Mouse (Mus musculus): ENCODE results near the gene Actn1. TPM values are rescaled to one million over a fixed set of nuclear protein-coding genes. Genes with fewer than 3 reads are reported as not detected.
A peak's percentile ranks its signal among the peaks of the same experiment; 100 is the strongest.

Actn1 gene
- polyA plus RNA-seq, 1 experiment from 2014 or later: 27.8 TPM

GRCm38 (mm10) chr12:80218045-80218611 is 42.0 kb downstream of the Actn1 start:
- Histone ChIP-seq H3K9me3 (no peaks in the 10 kb centered on the region), H3K27ac (peak overlapping the region; percentile 44; the same call in 1 of the 2 replicates)

GRCm38 (mm10) chr12:80217049-80217448 is 43.1 kb downstream of the Actn1 start:
- Histone ChIP-seq H3K9me3 (no peaks in the 10 kb centered on the region), H3K4me3 (no peak overlapping the region), H3K27ac (no peak overlapping the region), H3K36me3 (replicated peaks) (peaks cover 8% of the 10 kb centered on the region), H3K27me3 (ENCODE audit: poor library complexity, severe bottlenecking) (no peaks in the 10 kb centered on the region), H3K4me1 (peaks cover 48% of the 10 kb centered on the region)
- 68% methylated on average over 3 of the region's 3 CpGs for WGBS
- DNase-seq (ENCODE audit: extremely low spot score, low spot score): no peak

More at GRCm38 (mm10) chr12:80218045-80218611, 42.0 kb downstream of the Actn1 start:
- H3K4me1 ChIP-seq: peaks cover 53% of the 10 kb centered on the region
- peaks cover 14% of the 10 kb centered on the region for H3K36me3 ChIP-seq (replicated peaks)
- no peak for DNase-seq (ENCODE audit: extremely low spot score, low spot score)
- WGBS: 88% methylated on average over 4 of the region's 4 CpGs
- no peak overlapping the region for H3K4me3 ChIP-seq
- H3K27me3 ChIP-seq (ENCODE audit: poor library complexity, severe bottlenecking): no peaks in the 10 kb centered on the region

- no peak for DNase-seq (ENCODE audit: extremely low spot score, low spot score)
- 70% methylated on average over 6 of the region's 6 CpGs for WGBS
- Histone ChIP-seq H3K4me1 (peaks cover 52% of the 10 kb centered on the region), H3K36me3 (replicated peaks) (peaks cover 3% of the 10 kb centered on the region), H3K27me3 (ENCODE audit: poor library complexity, severe bottlenecking) (no peaks in the 10 kb centered on the region), H3K9me3 (no peaks in the 10 kb centered on the region), H3K27ac (no peak overlapping the region), H3K4me3 (no peak overlapping the region)
These were observed 43.8 kb downstream of the Actn1 start for GRCm38 (mm10) chr12:80216258-80216881.

- Histone ChIP-seq H3K27ac (no peak overlapping the region; the same call in 1 of the 2 replicates), H3K4me3 (no peak overlapping the region), H3K9me3 (no peaks in the 10 kb centered on the region), H3K4me1 (peaks cover 70% of the 10 kb centered on the region), H3K27me3 (ENCODE audit: poor library complexity, severe bottlenecking) (no peaks in the 10 kb centered on the region), H3K36me3 (replicated peaks) (peaks cover 9% of the 10 kb centered on the region)
- 84% methylated on average over 8 of the region's 8 CpGs for WGBS
- no peak for DNase-seq (ENCODE audit: extremely low spot score, low spot score)
These were observed 46.4 kb downstream of the Actn1 start for GRCm38 (mm10) chr12:80213810-80214209.

- no peaks in the 10 kb centered on the region for H3K27me3 ChIP-seq (ENCODE audit: poor library complexity, severe bottlenecking)
These were observed 46.9 kb downstream of the Actn1 start for GRCm38 (mm10) chr12:80213263-80213662.

GRCm38 (mm10) chr12:80210791-80211612 is 49.2 kb downstream of the Actn1 start:
- WGBS: 82% methylated on average over 4 of the region's 4 CpGs
- Histone ChIP-seq H3K27me3 (ENCODE audit: poor library complexity, severe bottlenecking) (no peaks in the 10 kb centered on the region), H3K36me3 (replicated peaks) (peaks cover 30% of the 10 kb centered on the region), H3K9me3 (no peaks in the 10 kb centered on the region), H3K4me3 (no peak overlapping the region), H3K27ac (0 out of 2 replicates have a peak overlapping the region, but pooled peaks have one; percentile 21), H3K4me1 (peaks cover 57% of the 10 kb centered on the region)
- no peak for DNase-seq (ENCODE audit: extremely low spot score, low spot score)

More at GRCm38 (mm10) chr12:80213263-80213662, 46.9 kb downstream of the Actn1 start:
- Histone ChIP-seq H3K4me1 (peaks cover 70% of the 10 kb centered on the region), H3K9me3 (no peaks in the 10 kb centered on the region), H3K4me3 (no peak overlapping the region), H3K27ac (no peak overlapping the region; the same call in 1 of the 2 replicates), H3K36me3 (replicated peaks) (peaks cover 15% of the 10 kb centered on the region)
- 67% methylated on average over 4 of the region's 4 CpGs for WGBS
- no peak for DNase-seq (ENCODE audit: extremely low spot score, low spot score)

GRCm38 (mm10) chr12:80209914-80210313 is 50.3 kb downstream of the Actn1 start:
- Histone ChIP-seq H3K4me1 (peaks cover 52% of the 10 kb centered on the region), H3K27me3 (ENCODE audit: poor library complexity, severe bottlenecking) (no peaks in the 10 kb centered on the region), H3K36me3 (replicated peaks) (peaks cover 40% of the 10 kb centered on the region), H3K27ac (no peak overlapping the region), H3K4me3 (no peak overlapping the region), H3K9me3 (no peaks in the 10 kb centered on the region)
- no peak for DNase-seq (ENCODE audit: extremely low spot score, low spot score)
- 81% methylated on average over 4 of the region's 4 CpGs for WGBS

GRCm38 (mm10) chr12:80208126-80208820 is 51.9 kb downstream of the Actn1 start:
- Histone ChIP-seq H3K9me3 (no peaks in the 10 kb centered on the region), H3K27me3 (ENCODE audit: poor library complexity, severe bottlenecking) (no peaks in the 10 kb centered on the region), H3K4me3 (no peak overlapping the region), H3K27ac (peak overlapping the region; percentile 31), H3K36me3 (replicated peaks) (peaks cover 57% of the 10 kb centered on the region), H3K4me1 (peaks cover 49% of the 10 kb centered on the region)
- 58% methylated on average over 19 of the region's 19 CpGs for WGBS
- DNase-seq (ENCODE audit: extremely low spot score, low spot score): no peak

- Histone ChIP-seq H3K4me3 (no peak overlapping the region), H3K4me1 (peaks cover 19% of the 10 kb centered on the region), H3K27me3 (ENCODE audit: poor library complexity, severe bottlenecking) (no peaks in the 10 kb centered on the region), H3K36me3 (replicated peaks) (peaks cover 85% of the 10 kb centered on the region), H3K27ac (no peak overlapping the region), H3K9me3 (peaks cover 8% of the 10 kb centered on the region; the same call in 1 of the 2 replicates)
- 87% methylated on average over 4 of the region's 4 CpGs for WGBS
- no peak for DNase-seq (ENCODE audit: extremely low spot score, low spot score)
These were observed 56.9 kb downstream of the Actn1 start for GRCm38 (mm10) chr12:80203284-80203683.

- H3K36me3 ChIP-seq (replicated peaks): peaks cover 87% of the 10 kb centered on the region
- DNase-seq (ENCODE audit: extremely low spot score, low spot score): no peak
- H3K4me1 ChIP-seq: peaks cover 16% of the 10 kb centered on the region
- H3K27me3 ChIP-seq (ENCODE audit: poor library complexity, severe bottlenecking): no peaks in the 10 kb centered on the region
- peaks cover 8% of the 10 kb centered on the region; the same call in 1 of the 2 replicates for H3K9me3 ChIP-seq
- 71% methylated on average over 2 of the region's 2 CpGs for WGBS
- no peak overlapping the region for H3K4me3 ChIP-seq
- no peak overlapping the region for H3K27ac ChIP-seq
These were observed 60.4 kb downstream of the Actn1 start for GRCm38 (mm10) chr12:80199738-80200137.

- Histone ChIP-seq H3K27ac (no peak overlapping the region), H3K4me3 (no peak overlapping the region), H3K36me3 (replicated peaks) (peaks cover 86% of the 10 kb centered on the region), H3K9me3 (peaks cover 8% of the 10 kb centered on the region; the same call in 1 of the 2 replicates), H3K4me1 (peaks cover 9% of the 10 kb centered on the region), H3K27me3 (ENCODE audit: poor library complexity, severe bottlenecking) (no peaks in the 10 kb centered on the region)
- DNase-seq (ENCODE audit: extremely low spot score, low spot score): peak; percentile 65
- WGBS: 37% methylated on average over 3 of the region's 3 CpGs
These were observed 61.7 kb downstream of the Actn1 start for GRCm38 (mm10) chr12:80198487-80198886.

- Histone ChIP-seq H3K27ac (no peak overlapping the region), H3K36me3 (replicated peaks) (peaks cover 86% of the 10 kb centered on the region), H3K9me3 (peaks cover 8% of the 10 kb centered on the region; the same call in 1 of the 2 replicates), H3K4me1 (no peaks in the 10 kb centered on the region), H3K4me3 (no peak overlapping the region), H3K27me3 (ENCODE audit: poor library complexity, severe bottlenecking) (no peaks in the 10 kb centered on the region)
- peak; percentile 67 for DNase-seq (ENCODE audit: extremely low spot score, low spot score)
- 77% methylated on average over 10 of the region's 10 CpGs for WGBS
These were observed 62.8 kb downstream of the Actn1 start for GRCm38 (mm10) chr12:80197343-80197742.

Measured in forebrain, embryonic 10.5 days (tissue).